Mouse (Mus musculus): Measurements from ENCODE around the gene Ifit1bl1.
A peak's percentile ranks its signal among the peaks of the same experiment; 100 is the strongest.
"Not testable (repeated sequence)": the region's sequence is repeated elsewhere in the genome, so short reads cannot be mapped to it uniquely, and the experiment has no call there.

Gene Ifit1bl1

GRCm38 (mm10) chr19:34587898-34588692 lies 13.7 kb downstream of the Ifit1bl1 start:
- DNase-seq: not testable (repeated sequence)

GRCm38 (mm10) chr19:34585740-34586458 lies 15.9 kb downstream of the Ifit1bl1 start:
- not testable (repeated sequence) for DNase-seq

GRCm38 (mm10) chr19:34583126-34583766 lies 18.5 kb downstream of the Ifit1bl1 start, which contains the start of gene Ifit3:
Ifit3 (plus strand) TSS chr19:34583531.
- DNase-seq: peak in 1 of 2 experiments; percentile 46

GRCm38 (mm10) chr19:34582696-34583095 lies 19.1 kb downstream of the Ifit1bl1 start:
- DNase-seq: not testable (repeated sequence)

GRCm38 (mm10) chr19:34577121-34577520 lies 24.6 kb downstream of the Ifit1bl1 start:
- no peak for DNase-seq

- DNase-seq: no peak
Observed at GRCm38 (mm10) chr19:34573650-34574049, 28.1 kb downstream of the Ifit1bl1 start.

DNA sequence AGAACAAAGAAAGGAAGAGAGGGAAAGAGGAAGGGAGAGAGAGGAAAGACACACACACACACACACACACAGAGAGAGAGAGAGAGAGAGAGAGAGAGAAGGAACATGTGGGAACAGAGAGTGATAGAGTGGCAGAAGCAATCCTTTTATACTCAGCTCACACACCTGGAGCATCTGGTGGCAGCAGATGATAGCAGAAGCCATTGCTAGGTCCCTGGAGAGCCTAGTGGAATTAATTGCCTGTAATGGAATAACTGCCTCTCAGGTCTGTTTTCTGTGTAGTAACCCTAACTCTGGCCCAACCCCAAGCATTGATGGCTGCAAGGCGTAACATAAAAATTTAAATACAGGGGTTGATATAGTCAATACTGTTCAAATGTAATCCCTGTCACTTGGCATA lies 30.7 kb downstream of the Ifit1bl1 start:
- DNase-seq: no peak

GRCm38 (mm10) chr19:34569896-34570476 lies 31.8 kb downstream of the Ifit1bl1 start:
- DNase-seq: peak in 1 of 2 experiments; percentile 29

DNA sequence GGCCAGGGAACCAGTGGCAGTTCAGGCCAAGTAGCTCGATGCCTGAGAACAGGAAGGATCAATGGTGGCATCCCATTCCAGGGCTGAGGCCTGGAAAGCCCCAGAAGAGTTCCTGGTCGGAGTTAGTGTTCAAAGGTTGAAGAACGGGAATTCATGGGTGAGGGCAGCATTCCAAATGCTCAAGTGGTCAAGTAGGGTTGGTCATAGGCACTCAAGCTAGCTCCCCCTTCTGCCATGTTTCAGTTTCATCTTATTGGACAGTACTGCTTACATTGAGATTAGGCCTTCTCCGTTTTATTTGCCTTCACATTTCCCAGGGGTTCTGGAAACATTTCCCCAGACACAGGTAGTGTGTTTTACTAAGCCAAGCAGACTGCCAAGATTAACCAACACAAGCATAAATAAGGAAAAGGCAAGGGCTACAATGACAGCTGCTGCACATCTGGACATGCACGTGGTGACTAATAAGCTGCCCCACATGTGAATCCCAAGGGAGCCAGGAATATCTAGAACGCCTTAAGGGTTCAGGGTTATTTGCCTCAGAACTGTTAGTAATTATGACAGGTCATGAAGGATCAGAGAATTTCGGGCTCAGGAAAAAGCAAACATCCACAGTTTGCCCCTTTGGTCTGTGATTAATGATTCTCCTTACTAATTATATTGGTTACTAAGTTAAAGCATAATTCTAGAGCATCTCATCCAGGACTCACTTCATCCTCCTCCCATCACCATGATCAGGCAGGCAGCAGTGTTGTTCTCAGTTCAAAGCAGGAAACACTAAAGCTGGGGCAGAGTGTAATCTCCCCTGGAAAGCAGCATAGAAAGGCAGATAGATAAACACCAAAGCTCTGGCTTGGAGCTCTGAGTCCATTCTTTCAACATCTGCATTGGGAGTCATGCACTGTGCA lies 32.5 kb downstream of the Ifit1bl1 start:
- DNase-seq: peak; percentile 37 to 66

DNA sequence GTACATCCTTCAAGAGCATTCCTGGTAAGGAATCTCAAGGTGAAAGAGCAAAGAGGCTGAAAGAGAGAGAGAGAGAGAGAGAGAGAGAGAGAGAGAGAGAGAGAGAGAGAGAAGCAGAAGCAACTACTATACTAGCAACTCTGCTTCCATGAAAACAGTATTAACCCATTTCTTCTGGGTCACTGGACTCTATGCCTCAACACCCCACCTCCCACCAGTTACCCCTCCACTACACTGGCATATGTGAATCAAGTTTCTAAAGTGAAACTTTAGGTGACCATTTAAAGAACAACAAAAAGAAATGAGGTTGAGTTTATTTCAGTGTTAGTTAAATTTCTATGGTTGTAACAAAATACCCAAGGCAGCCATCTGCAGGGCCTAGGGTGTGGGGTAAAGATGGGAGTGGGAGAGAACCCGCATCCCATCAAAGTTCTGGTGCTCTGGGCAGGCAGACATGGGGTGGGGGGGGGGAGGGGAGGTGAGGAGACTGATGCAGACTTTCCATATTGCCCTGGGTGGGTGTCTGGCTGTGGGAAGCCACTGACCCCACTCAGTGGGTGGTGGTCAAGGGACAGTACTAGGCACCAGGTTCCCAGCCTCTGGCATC lies 35.5 kb downstream of the Ifit1bl1 start:
- DNase-seq: no peak

DNA sequence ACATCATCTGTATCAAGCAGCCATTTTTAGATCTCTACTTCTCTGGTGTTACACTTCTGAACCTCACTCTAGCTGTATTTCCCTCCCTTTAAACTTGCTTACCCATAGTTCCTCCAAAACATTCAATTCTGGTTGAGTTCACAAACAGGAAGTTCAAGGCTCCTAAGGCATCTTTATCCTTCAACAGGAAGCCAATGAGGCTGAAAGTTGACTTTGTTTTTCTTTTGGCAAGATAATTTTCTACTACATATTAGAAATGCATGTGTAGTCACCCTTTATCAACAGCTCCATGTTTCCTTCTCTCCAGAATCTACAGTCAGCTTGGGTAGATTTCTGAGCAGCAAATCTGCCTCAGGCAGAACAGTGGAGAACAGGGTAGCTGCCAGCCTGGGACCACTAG lies 39.2 kb downstream of the Ifit1bl1 start:
- no peak for DNase-seq

GRCm38 (mm10) chr19:34556621-34557020 lies 45.1 kb downstream of the Ifit1bl1 start:
- peak in 1 of 2 experiments; percentile 16 for DNase-seq

- no peak for DNase-seq
Observed at GRCm38 (mm10) chr19:34554061-34554460, 47.7 kb downstream of the Ifit1bl1 start.

DNA sequence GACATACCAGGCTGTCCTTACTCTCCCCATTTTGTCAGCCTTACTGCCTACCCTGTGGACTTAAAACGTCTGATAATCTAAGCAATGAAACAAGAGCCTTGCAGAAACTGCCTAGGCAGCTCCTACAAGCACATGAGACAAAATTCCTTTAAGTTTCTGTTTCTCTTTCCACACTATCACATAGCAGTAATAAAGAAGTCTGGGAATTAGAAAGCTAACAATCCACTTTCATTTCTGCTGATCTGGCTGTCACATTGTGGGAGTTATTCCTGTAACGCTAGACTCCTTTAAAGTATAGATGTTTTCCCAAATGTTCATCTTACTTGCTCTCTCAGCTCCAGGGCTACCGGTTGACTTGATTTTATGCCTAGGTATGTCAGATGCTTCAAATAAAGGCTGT lies 48.2 kb downstream of the Ifit1bl1 start:
- DNase-seq: no peak

- no peak for DNase-seq
Observed at GRCm38 (mm10) chr19:34553021-34553420, 48.7 kb downstream of the Ifit1bl1 start.

DNA sequence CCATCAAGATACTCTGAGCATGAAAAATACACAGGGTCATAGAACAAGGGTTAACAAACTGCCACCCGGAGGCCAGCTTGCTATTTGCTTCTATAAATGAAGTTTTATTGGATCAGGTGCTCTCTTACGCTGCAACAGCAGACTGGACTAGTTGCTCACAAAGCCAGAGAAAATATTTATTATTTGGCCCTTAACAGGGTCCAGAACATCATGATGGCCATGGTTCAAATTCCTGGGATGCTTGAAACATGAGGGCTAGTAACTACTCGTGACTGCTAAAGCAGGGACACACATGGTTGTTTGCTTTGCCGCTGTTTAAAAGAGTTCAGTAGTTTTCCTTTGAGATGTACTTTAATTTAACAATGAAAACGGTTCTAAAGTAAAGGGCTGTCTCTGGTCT lies 49.8 kb downstream of the Ifit1bl1 start:
- peak; percentile 56 to 82 for DNase-seq

DNA sequence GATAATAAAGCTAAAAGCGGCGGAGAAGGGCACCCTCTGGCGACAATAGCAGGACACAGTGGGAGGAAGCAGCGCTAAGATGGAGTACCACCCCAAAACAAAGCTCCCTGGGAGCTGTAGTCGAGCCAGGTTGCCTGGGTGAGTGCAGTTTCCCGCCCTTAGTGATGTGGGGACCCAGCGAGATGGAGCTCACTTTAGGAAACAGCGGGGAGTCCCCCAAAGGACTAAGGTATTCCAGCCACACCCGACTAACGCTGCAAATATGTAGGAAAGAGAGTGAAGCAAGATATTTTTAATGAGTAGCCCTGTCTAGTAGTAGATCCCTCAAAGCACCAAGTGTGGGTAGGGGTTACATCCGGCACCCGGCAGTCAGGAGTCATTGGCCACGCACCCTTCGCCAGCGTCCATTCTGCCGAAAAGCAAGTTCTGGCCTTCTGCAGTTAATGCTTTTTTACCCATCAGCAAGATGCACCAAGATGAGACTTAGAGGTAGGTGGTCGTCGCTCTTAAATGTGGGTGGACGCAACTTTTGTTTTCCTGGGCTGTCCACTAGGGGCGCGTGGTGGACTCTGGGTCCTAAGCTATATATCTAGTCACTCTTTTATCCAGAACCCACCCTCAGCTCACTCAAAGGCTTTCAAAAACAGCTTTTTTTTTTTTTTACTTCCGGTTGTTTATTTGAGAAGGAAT lies 51.1 kb downstream of the Ifit1bl1 start, which contains the start of gene Ifit2:
Gene Ifit2, plus strand, starts transcription at position 161 of the 690 bp plus-strand sequence.
- peak; percentile 68 to 78 for DNase-seq

DNA sequence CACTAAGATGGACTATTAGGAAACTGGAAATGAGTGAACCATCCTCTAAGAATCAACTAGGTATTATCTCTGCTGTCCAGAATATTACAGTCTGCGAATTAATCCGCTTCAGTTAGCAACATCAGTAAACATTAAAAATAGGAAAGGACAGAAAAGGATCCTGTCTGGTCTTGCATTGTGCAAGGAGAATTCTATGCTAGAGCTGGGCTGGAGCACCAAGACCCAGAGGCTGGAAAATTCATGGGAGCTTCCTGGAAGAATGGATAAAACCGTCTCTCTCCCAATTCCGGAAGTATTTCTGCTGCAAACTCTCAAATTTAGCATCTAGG lies 51.6 kb downstream of the Ifit1bl1 start:
- no peak for DNase-seq

GRCm38 (mm10) chr19:34547976-34548375 lies 53.8 kb downstream of the Ifit1bl1 start:
- peak; percentile 73 to 93 for DNase-seq

- no peak for DNase-seq
Observed at GRCm38 (mm10) chr19:34546211-34546610, 55.5 kb downstream of the Ifit1bl1 start.
